ENCODE assay signal across 13 mouse cellular contexts in genomic region chr4:76007219-76007618, GRCm38 (mm10).
"Had no signal": no experiment of that assay in that cellular context is flagged by ENCODE, and none has a peak within 500 bp of the region (broad histone marks: within the 10 kb centered on the region; RNA-seq: fewer than 3 reads in every experiment).

No protein-coding gene starts in this region.

- H3K36me3 ChIP-seq: kidney, embryonic 15.5 days; limb, embryonic 12.5 days; midbrain, embryonic 12.5 days; neural tube, embryonic 13.5 days had no signal

- H3K4me3 ChIP-seq: kidney, embryonic 15.5 days; limb, embryonic 12.5 days; midbrain, embryonic 12.5 days; neural tube, embryonic 13.5 days had no signal

- H3K27me3 ChIP-seq: kidney, embryonic 15.5 days; limb, embryonic 12.5 days; midbrain, embryonic 12.5 days; neural tube, embryonic 13.5 days had no signal

- H3K27ac ChIP-seq: kidney, embryonic 15.5 days; limb, embryonic 12.5 days; liver, embryonic 14.5 days; midbrain, embryonic 12.5 days had no signal

- H3K9me3 ChIP-seq: kidney, embryonic 15.5 days; limb, embryonic 12.5 days; midbrain, embryonic 12.5 days; neural tube, embryonic 13.5 days had no signal

- H3K4me2 ChIP-seq: kidney, embryonic 15.5 days; limb, embryonic 12.5 days; midbrain, embryonic 12.5 days; neural tube, embryonic 13.5 days had no signal

- H3K9ac ChIP-seq: kidney, embryonic 15.5 days; limb, embryonic 12.5 days; liver, embryonic 14.5 days; midbrain, embryonic 12.5 days; neural tube, embryonic 13.5 days had no signal

- DNase-seq: kidney, adult 2 months; kidney, postnatal 14 days; lung, postnatal 10 days; retina, postnatal 1 day; right cerebral cortex, postnatal 4 days; spleen, adult 18-20 months; thymus, adult 18-20 months; thymus, postnatal 14 days had no signal
